Mouse (Mus musculus) lung, postnatal 0 days (tissue): ENCODE data around the gene Olfr211. TPM values are rescaled to one million over a fixed set of nuclear protein-coding genes. Genes with fewer than 3 reads are reported as not detected.

Source experiments
- ATAC-seq: fragments of 200-750 bp; cut with Nextera tagmentation; 2 replicates; pipeline ENCODE4 v1.8.0; 2017; ENCODE audit warnings: moderate library complexity
- DNase-seq: peaks from one replicate; pipeline ENCODE4 v3.0.0-alpha.2; 2016; ENCODE audit warnings: low spot score
- H3K27ac ChIP-seq: fragments of 300-500 bp; sonication (generic); 2 replicates; pipeline ENCODE4 v1.5.1; 2014; ENCODE audit warnings: antibody characterized with exemption, mild to moderate bottlenecking, low read length, mixed read lengths
- H3K27me3 ChIP-seq: fragments of 300-500 bp; sonication (generic); replicated peaks from 2 replicates; pipeline ENCODE4 v1.6.1; 2014; ENCODE audit warnings: low read length, mixed read lengths; ENCODE audit not compliant: insufficient read depth
- H3K36me3 ChIP-seq: fragments of 300-500 bp; sonication (generic); 2 replicates; pipeline ENCODE4 v1.6.1; 2014; ENCODE audit warnings: low read length, mixed read lengths; ENCODE audit not compliant: insufficient read depth
- H3K4me1 ChIP-seq: fragments of 300-500 bp; sonication (generic); 2 replicates; pipeline ENCODE4 v1.6.1; 2014; ENCODE audit warnings: antibody characterized with exemption, low read depth, low read length, mixed read lengths; ENCODE audit not compliant: insufficient read depth
- H3K4me2 ChIP-seq: fragments of 300-500 bp; sonication (generic); replicated peaks from 2 replicates; pipeline ENCODE4 v1.6.1; 2014; ENCODE audit warnings: low read depth, mild to moderate bottlenecking, low read length, moderate library complexity, mixed read lengths
- H3K4me3 ChIP-seq: fragments of 300-500 bp; sonication (generic); 2 replicates; pipeline ENCODE4 v1.5.1; 2014; ENCODE audit warnings: low read depth, low read length
- H3K9ac ChIP-seq: fragments of 300-500 bp; sonication (generic); replicated peaks from 2 replicates; pipeline ENCODE4 v1.6.1; 2014; ENCODE audit warnings: low read depth, mild to moderate bottlenecking
- H3K9me3 ChIP-seq: fragments of 300-500 bp; sonication (generic); 2 replicates; pipeline ENCODE4 v1.6.1; 2016; ENCODE audit warnings: low read length, mixed read lengths
- CTCF ChIP-seq: IDR thresholded peaks from 2 replicates; pipeline ENCODE4 v1.5.1; 2016; ENCODE audit warnings: antibody characterized with exemption, mild to moderate bottlenecking
- EP300 ChIP-seq: IDR thresholded peaks from 2 replicates; pipeline ENCODE4 v1.6.1; 2016; ENCODE audit warnings: antibody characterized with exemption, mild to moderate bottlenecking, control low read depth
- WGBS: fragments of 180-500 bp; shearing (Covaris S2); extraction: QIAGEN DNeasy Blood & Tissue Kit; methylation state at CpG from one replicate; pipeline ENCODE4 v1.1.7; 2014; 5-methylcytosine and 5-hydroxymethylcytosine counted together
- polyA plus RNA-seq: library from polyadenylated mRNA; unstranded; fragments of >200 nt; fragmentation: Nextera tagmentation; extraction: Ambion mirVana; gene quantifications from 2 replicates; pipeline ENCODE4 v1.2.1, GENCODE M21; 2015

The Olfr211 gene
- polyA plus RNA-seq: not detected in 2 replicates

GRCm38 (mm10) chr6:116488791-116489190 lies at the start of gene Olfr211:
Gene Olfr211, plus strand, starts transcription at chr6:116489091.
- DNase-seq (no peak), ATAC-seq (no peak)
- H3K9ac ChIP-seq: no peak within 1 kb of the TSS
- no peak within 1 kb of the TSS for H3K4me3 ChIP-seq
- 66% methylated on average over 4 of the region's 4 CpGs for WGBS
- H3K36me3 ChIP-seq: no peaks in the 10 kb centered on the region
- H3K27ac ChIP-seq: no peak within 1 kb of the TSS
- TF ChIP-seq EP300: no peak
- no peak for TF ChIP-seq CTCF
- H3K27me3 ChIP-seq: no peaks in the 10 kb centered on the region
- no peaks in the 10 kb centered on the region for H3K9me3 ChIP-seq
- no peaks in the 10 kb centered on the region for H3K4me1 ChIP-seq
- H3K4me2 ChIP-seq: no peak within 1 kb of the TSS

GRCm38 (mm10) chr6:116439531-116439930 lies 49.4 kb upstream of the Olfr211 start:
- TF ChIP-seq CTCF: no peak
- TF ChIP-seq EP300: no peak
- ATAC-seq: no peak
- 83% methylated on average over 6 of the region's 6 CpGs for WGBS
- Histone ChIP-seq H3K27ac (no peak overlapping the region), H3K4me3 (no peak overlapping the region), H3K9ac (no peak overlapping the region), H3K36me3 (no peaks in the 10 kb centered on the region), H3K4me1 (no peaks in the 10 kb centered on the region), H3K27me3 (no peaks in the 10 kb centered on the region), H3K9me3 (no peaks in the 10 kb centered on the region), H3K4me2 (no peak overlapping the region)
- no peak for DNase-seq

- Histone ChIP-seq H3K27me3 (no peaks in the 10 kb centered on the region), H3K9ac (no peak overlapping the region), H3K9me3 (no peaks in the 10 kb centered on the region), H3K27ac (no peak overlapping the region), H3K4me2 (no peak overlapping the region), H3K4me1 (no peaks in the 10 kb centered on the region), H3K36me3 (no peaks in the 10 kb centered on the region), H3K4me3 (no peak overlapping the region)
- ATAC-seq (no peak), DNase-seq (no peak)
- 60% methylated on average over 4 of the region's 4 CpGs for WGBS
- TF ChIP-seq EP300: no peak
Measured at GRCm38 (mm10) chr6:116440447-116440846, 48.4 kb upstream of the Olfr211 start.

GRCm38 (mm10) chr6:116440849-116441248 lies 48.0 kb upstream of the Olfr211 start:
- Histone ChIP-seq H3K4me2 (no peak overlapping the region), H3K27me3 (no peaks in the 10 kb centered on the region), H3K27ac (no peak overlapping the region), H3K4me3 (no peak overlapping the region), H3K4me1 (no peaks in the 10 kb centered on the region), H3K9ac (no peak overlapping the region), H3K36me3 (no peaks in the 10 kb centered on the region), H3K9me3 (no peaks in the 10 kb centered on the region)
- WGBS: 53% methylated on average over 4 of the region's 4 CpGs
- no peak for TF ChIP-seq EP300
- no peak for TF ChIP-seq CTCF
- DNase-seq (no peak), ATAC-seq (no peak)

- H3K4me1 ChIP-seq: 0 out of 2 replicates have a peak, but pooled peaks cover 2% of the 10 kb centered on the region
- H3K27ac ChIP-seq: no peak overlapping the region
- ATAC-seq (no peak), DNase-seq (peak; percentile 49)
- WGBS: 54% methylated on average over 4 of the region's 4 CpGs
- peaks cover 10% of the 10 kb centered on the region; the same call in 1 of the 2 replicates for H3K27me3 ChIP-seq
- H3K9me3 ChIP-seq: no peaks in the 10 kb centered on the region
- TF ChIP-seq CTCF: no peak
- TF ChIP-seq EP300: no peak
- no peaks in the 10 kb centered on the region for H3K36me3 ChIP-seq
- H3K9ac ChIP-seq: no peak overlapping the region
- H3K4me2 ChIP-seq: no peak overlapping the region
- no peak overlapping the region for H3K4me3 ChIP-seq
Measured at GRCm38 (mm10) chr6:116455781-116456180, 33.1 kb upstream of the Olfr211 start.

GRCm38 (mm10) chr6:116456482-116456881 lies 32.4 kb upstream of the Olfr211 start:
- ATAC-seq: no peak

GRCm38 (mm10) chr6:116458728-116459127 lies 30.2 kb upstream of the Olfr211 start:
- H3K27me3 ChIP-seq: peaks cover 17% of the 10 kb centered on the region; the same call in 1 of the 2 replicates
- no peaks in the 10 kb centered on the region for H3K36me3 ChIP-seq
- ATAC-seq: no peak
- no peak overlapping the region for H3K27ac ChIP-seq
- TF ChIP-seq EP300: no peak
- TF ChIP-seq CTCF: no peak
- no peaks in the 10 kb centered on the region for H3K9me3 ChIP-seq
- 64% methylated on average over 4 of the region's 4 CpGs for WGBS
- no peak overlapping the region for H3K4me3 ChIP-seq
- no peak overlapping the region for H3K9ac ChIP-seq
- peak; percentile 13 for DNase-seq
- 0 out of 2 replicates have a peak, but pooled peaks cover 4% of the 10 kb centered on the region for H3K4me1 ChIP-seq
- no peak overlapping the region for H3K4me2 ChIP-seq

More at GRCm38 (mm10) chr6:116456482-116456881, 32.4 kb upstream of the Olfr211 start:
- Histone ChIP-seq H3K27ac (no peak overlapping the region), H3K9ac (no peak overlapping the region), H3K4me1 (0 out of 2 replicates have a peak, but pooled peaks cover 4% of the 10 kb centered on the region), H3K4me2 (no peak overlapping the region), H3K9me3 (no peaks in the 10 kb centered on the region), H3K36me3 (no peaks in the 10 kb centered on the region), H3K27me3 (peaks cover 17% of the 10 kb centered on the region; the same call in 1 of the 2 replicates), H3K4me3 (no peak overlapping the region)
- DNase-seq: no peak
- TF ChIP-seq EP300 (no peak), CTCF (0 out of 2 replicates have a peak, but pooled peaks have one; percentile 4)
- 35% methylated on average over 1 of the region's 1 CpGs for WGBS
